Mouse (Mus musculus): ENCODE measurements around the gene Serpina3g. TPM values are rescaled to one million over a fixed set of nuclear protein-coding genes. Genes with fewer than 3 reads are reported as not detected.

Gene Serpina3g
- polyA plus RNA-seq, 1 experiment from 2014 or later = 6.1 TPM

- H3K27me3 ChIP-seq (replicated peaks; ENCODE audit: control insufficient read depth, insufficient read depth, low read length) = no peaks in the 10 kb centered on the region
- H3K4me1 ChIP-seq (replicated peaks; ENCODE audit: control insufficient read depth, insufficient read depth, low read length) = no peaks in the 10 kb centered on the region
- no peak overlapping the region for H3K9ac ChIP-seq (ENCODE audit: low read depth, low read length)
- no peak overlapping the region for H3K4me2 ChIP-seq (replicated peaks; ENCODE audit: low read depth)
- no peak for ATAC-seq
- no peak overlapping the region for H3K4me3 ChIP-seq (ENCODE audit: low read depth, low read length)
- TF ChIP-seq CTCF (IDR thresholded peaks at IDR 0.05; ENCODE audit: low read depth) = no peak
- H3K27ac ChIP-seq (ENCODE audit: low read depth, low read length) = no peak overlapping the region
- H3K36me3 ChIP-seq (ENCODE audit: control insufficient read depth, insufficient read depth) = no peaks in the 10 kb centered on the region
- no peaks in the 10 kb centered on the region for H3K9me3 ChIP-seq (ENCODE audit: control insufficient read depth)
Observed at GRCm38 (mm10) chr12:104243307-104243706, 7.3 kb downstream of the Serpina3g start.

GRCm38 (mm10) chr12:104245092-104245491, 9.0 kb downstream of the Serpina3g start:
- H3K9me3 ChIP-seq (ENCODE audit: control insufficient read depth) = no peaks in the 10 kb centered on the region
- H3K36me3 ChIP-seq (ENCODE audit: control insufficient read depth, insufficient read depth) = no peaks in the 10 kb centered on the region
- TF ChIP-seq CTCF (IDR thresholded peaks at IDR 0.05; ENCODE audit: low read depth) = peak; percentile 67
- no peak overlapping the region for H3K4me3 ChIP-seq (ENCODE audit: low read depth, low read length)
- H3K4me2 ChIP-seq (replicated peaks; ENCODE audit: low read depth) = no peak overlapping the region
- no peaks in the 10 kb centered on the region for H3K27me3 ChIP-seq (replicated peaks; ENCODE audit: control insufficient read depth, insufficient read depth, low read length)
- no peaks in the 10 kb centered on the region for H3K4me1 ChIP-seq (replicated peaks; ENCODE audit: control insufficient read depth, insufficient read depth, low read length)
- no peak overlapping the region for H3K9ac ChIP-seq (ENCODE audit: low read depth, low read length)
- WGBS = 72% methylated on average over 1 of the region's 1 CpGs
- ATAC-seq = no peak
- H3K27ac ChIP-seq (ENCODE audit: low read depth, low read length) = no peak overlapping the region

GRCm38 (mm10) chr12:104245595-104245994, 9.6 kb downstream of the Serpina3g start:
- ATAC-seq = no peak
- H3K27me3 ChIP-seq (replicated peaks; ENCODE audit: control insufficient read depth, insufficient read depth, low read length) = no peaks in the 10 kb centered on the region
- no peak for TF ChIP-seq CTCF (IDR thresholded peaks at IDR 0.05; ENCODE audit: low read depth)
- no peak overlapping the region for H3K27ac ChIP-seq (ENCODE audit: low read depth, low read length)
- H3K36me3 ChIP-seq (ENCODE audit: control insufficient read depth, insufficient read depth) = no peaks in the 10 kb centered on the region
- no peak overlapping the region for H3K4me3 ChIP-seq (ENCODE audit: low read depth, low read length)
- no peaks in the 10 kb centered on the region for H3K9me3 ChIP-seq (ENCODE audit: control insufficient read depth)
- H3K4me1 ChIP-seq (replicated peaks; ENCODE audit: control insufficient read depth, insufficient read depth, low read length) = no peaks in the 10 kb centered on the region
- H3K9ac ChIP-seq (ENCODE audit: low read depth, low read length) = no peak overlapping the region
- no peak overlapping the region for H3K4me2 ChIP-seq (replicated peaks; ENCODE audit: low read depth)
- WGBS = 74% methylated on average over 3 of the region's 3 CpGs

- no peak overlapping the region for H3K4me3 ChIP-seq (ENCODE audit: low read depth, low read length)
- H3K4me1 ChIP-seq (replicated peaks; ENCODE audit: control insufficient read depth, insufficient read depth, low read length) = no peaks in the 10 kb centered on the region
- no peak for TF ChIP-seq CTCF (IDR thresholded peaks at IDR 0.05; ENCODE audit: low read depth)
- no peak overlapping the region for H3K9ac ChIP-seq (ENCODE audit: low read depth, low read length)
- no peak overlapping the region for H3K4me2 ChIP-seq (replicated peaks; ENCODE audit: low read depth)
- ATAC-seq = no peak
- no peak overlapping the region for H3K27ac ChIP-seq (ENCODE audit: low read depth, low read length)
- no peaks in the 10 kb centered on the region for H3K27me3 ChIP-seq (replicated peaks; ENCODE audit: control insufficient read depth, insufficient read depth, low read length)
- no peaks in the 10 kb centered on the region for H3K9me3 ChIP-seq (ENCODE audit: control insufficient read depth)
- no peaks in the 10 kb centered on the region for H3K36me3 ChIP-seq (ENCODE audit: control insufficient read depth, insufficient read depth)
Observed at GRCm38 (mm10) chr12:104247553-104248002, 11.5 kb downstream of the Serpina3g start.

GRCm38 (mm10) chr12:104248231-104248630, 12.2 kb downstream of the Serpina3g start:
- Histone ChIP-seq H3K9me3 (ENCODE audit: control insufficient read depth) (no peaks in the 10 kb centered on the region), H3K4me1 (replicated peaks; ENCODE audit: control insufficient read depth, insufficient read depth, low read length) (no peaks in the 10 kb centered on the region), H3K4me3 (ENCODE audit: low read depth, low read length) (no peak overlapping the region), H3K4me2 (replicated peaks; ENCODE audit: low read depth) (no peak overlapping the region), H3K9ac (ENCODE audit: low read depth, low read length) (no peak overlapping the region), H3K27me3 (replicated peaks; ENCODE audit: control insufficient read depth, insufficient read depth, low read length) (no peaks in the 10 kb centered on the region), H3K36me3 (ENCODE audit: control insufficient read depth, insufficient read depth) (no peaks in the 10 kb centered on the region), H3K27ac (ENCODE audit: low read depth, low read length) (no peak overlapping the region)
- ATAC-seq = no peak
- 64% methylated on average over 3 of the region's 3 CpGs for WGBS
- no peak for TF ChIP-seq CTCF (IDR thresholded peaks at IDR 0.05; ENCODE audit: low read depth)

- 29% methylated on average over 3 of the region's 3 CpGs for WGBS
- Histone ChIP-seq H3K4me1 (replicated peaks; ENCODE audit: control insufficient read depth, insufficient read depth, low read length) (no peaks in the 10 kb centered on the region), H3K27me3 (replicated peaks; ENCODE audit: control insufficient read depth, insufficient read depth, low read length) (no peaks in the 10 kb centered on the region), H3K9me3 (ENCODE audit: control insufficient read depth) (no peaks in the 10 kb centered on the region), H3K9ac (ENCODE audit: low read depth, low read length) (no peak overlapping the region), H3K27ac (ENCODE audit: low read depth, low read length) (no peak overlapping the region), H3K4me3 (ENCODE audit: low read depth, low read length) (no peak overlapping the region), H3K36me3 (ENCODE audit: control insufficient read depth, insufficient read depth) (no peaks in the 10 kb centered on the region), H3K4me2 (replicated peaks; ENCODE audit: low read depth) (no peak overlapping the region)
- no peak for ATAC-seq
- TF ChIP-seq CTCF (IDR thresholded peaks at IDR 0.05; ENCODE audit: low read depth) = no peak
Observed at GRCm38 (mm10) chr12:104261041-104261440, 25.0 kb downstream of the Serpina3g start.

- Histone ChIP-seq H3K9me3 (ENCODE audit: control insufficient read depth) (no peaks in the 10 kb centered on the region), H3K9ac (ENCODE audit: low read depth, low read length) (no peak within 1 kb of the TSS), H3K27ac (ENCODE audit: low read depth, low read length) (no peak within 1 kb of the TSS), H3K36me3 (ENCODE audit: control insufficient read depth, insufficient read depth) (no peaks in the 10 kb centered on the region), H3K4me1 (replicated peaks; ENCODE audit: control insufficient read depth, insufficient read depth, low read length) (no peaks in the 10 kb centered on the region), H3K4me3 (ENCODE audit: low read depth, low read length) (no peak within 1 kb of the TSS), H3K4me2 (replicated peaks; ENCODE audit: low read depth) (no peak within 1 kb of the TSS), H3K27me3 (replicated peaks; ENCODE audit: control insufficient read depth, insufficient read depth, low read length) (no peaks in the 10 kb centered on the region)
- no peak for TF ChIP-seq CTCF (IDR thresholded peaks at IDR 0.05; ENCODE audit: low read depth)
- no peak for ATAC-seq
Observed at GRCm38 (mm10) chr12:104262863-104263262, 26.8 kb downstream of the Serpina3g start, which contains the start of gene Serpina3i. Gene Serpina3i, plus strand, starts transcription at chr12:104263122.
